Mouse (Mus musculus) G1E (cell line): ENCODE data around the gene Ube2c. TPM values are rescaled to one million over a fixed set of nuclear protein-coding genes. Genes with fewer than 3 reads are reported as not detected.

Experiments used
- ATAC-seq: 2 replicates; pipeline ENCODE4 v1.8.0; 2016; ENCODE audit warnings: mild to moderate bottlenecking; ENCODE audit not compliant: insufficient number of reproducible peaks, poor library complexity, low FRiP score, severe bottlenecking; ENCODE audit errors: extremely low read depth
- DNase-seq: peaks from one replicate; pipeline ENCODE4 v3.0.0; 2012; ENCODE audit warnings: low spot score
- H3K27me3 ChIP-seq: 2 replicates; pipeline ENCODE4 v1.6.1; 2012; ENCODE audit warnings: mild to moderate bottlenecking, low read length, inconsistent platforms; ENCODE audit not compliant: insufficient read depth
- H3K36me3 ChIP-seq: replicated peaks from 2 replicates; pipeline ENCODE3; 2012; ENCODE audit warnings: mild to moderate bottlenecking, inconsistent platforms
- H3K4me1 ChIP-seq: 2 replicates; pipeline ENCODE4 v1.6.1; 2012; ENCODE audit warnings: low read depth, low read length, inconsistent platforms, mixed read lengths; ENCODE audit not compliant: insufficient read depth
- H3K4me3 ChIP-seq: 2 replicates; pipeline ENCODE4 v1.5.1; 2012; ENCODE audit warnings: low read depth, mild to moderate bottlenecking, inconsistent platforms, low read length, moderate library complexity, mixed read lengths
- H3K9me3 ChIP-seq: replicated peaks from 2 replicates; pipeline ENCODE4 v1.6.1; 2012; ENCODE audit warnings: inconsistent platforms
- CTCF ChIP-seq: IDR thresholded peaks from 2 replicates; pipeline ENCODE4 v1.5.1; 2012; ENCODE audit warnings: low read depth, low read length, inconsistent platforms, mixed read lengths
- GATA1 ChIP-seq: IDR thresholded peaks from 2 replicates; pipeline ENCODE4 v1.6.1; 2012; ENCODE audit warnings: borderline replicate concordance, low read length, inconsistent platforms, mixed read lengths
- GATA2 ChIP-seq: IDR thresholded peaks from 2 replicates; pipeline ENCODE4 v1.6.1; 2012; ENCODE audit warnings: low read depth, low read length, inconsistent platforms, borderline replicate concordance
- POLR2AphosphoS5 ChIP-seq: IDR thresholded peaks from 2 replicates; pipeline ENCODE4 v1.6.1; 2012; ENCODE audit warnings: low read depth, low read length, inconsistent platforms; ENCODE audit not compliant: insufficient replicate concordance
- TAL1 ChIP-seq: conservative IDR thresholded peaks from 2 replicates; pipeline ENCODE4 v1.6.1; 2012; ENCODE audit warnings: low read depth, low read length, inconsistent platforms, mixed read lengths
- polyA plus RNA-seq: library from polyadenylated mRNA; stranded (reverse); fragments of >175 nt; gene quantifications from 2 replicates; pipeline ENCODE4 v1.2.3, GENCODE M21; 2012
- total RNA-seq, 2 experiments: library from RNA; stranded (forward) in 1 of 2; stranded (reverse) in 1 of 2; fragments of 200-1000 nt in 1 of 2; fragments of >200 nt in 1 of 2; fragmentation: Nextera tagmentation in 1 of 2; gene quantifications; 2 replicates each; pipeline ENCODE4 v1.2.3; 2014 to 2017

The Ube2c gene
- total and polyA plus RNA-seq, 3 experiments = 102 to 411 (median 127) TPM

GRCm38 (mm10) chr2:164790451-164790850 is 20.8 kb downstream of the Ube2c start:
- Histone ChIP-seq H3K27me3 (no peaks in the 10 kb centered on the region), H3K4me3 (no peak overlapping the region), H3K9me3 (no peaks in the 10 kb centered on the region), H3K4me1 (peaks cover 44% of the 10 kb centered on the region), H3K36me3 (peaks cover 73% of the 10 kb centered on the region)
- no peak for ATAC-seq
- no peak for DNase-seq
- TF ChIP-seq TAL1 = no peak
- no peak for TF ChIP-seq POLR2AphosphoS5
- TF ChIP-seq GATA1 = no peak
- no peak for TF ChIP-seq CTCF
- TF ChIP-seq GATA2 = no peak

- H3K27me3 ChIP-seq = no peaks in the 10 kb centered on the region
- ATAC-seq = no peak
- no peak overlapping the region for H3K4me3 ChIP-seq
- peaks cover 87% of the 10 kb centered on the region for H3K36me3 ChIP-seq
- H3K9me3 ChIP-seq = no peaks in the 10 kb centered on the region
- H3K4me1 ChIP-seq = peaks cover 30% of the 10 kb centered on the region
- no peak for DNase-seq
- no peak for TF ChIP-seq GATA1
- TF ChIP-seq POLR2AphosphoS5 = no peak
- no peak for TF ChIP-seq GATA2
- TF ChIP-seq CTCF = no peak
- TF ChIP-seq TAL1 = no peak
These were observed 22.2 kb downstream of the Ube2c start for GRCm38 (mm10) chr2:164791841-164792261.

- Histone ChIP-seq H3K4me1 (peaks cover 26% of the 10 kb centered on the region), H3K36me3 (peaks cover 93% of the 10 kb centered on the region), H3K9me3 (no peaks in the 10 kb centered on the region), H3K4me3 (no peak overlapping the region), H3K27me3 (no peaks in the 10 kb centered on the region)
- no peak for DNase-seq
- TF ChIP-seq CTCF (no peak), TAL1 (no peak), POLR2AphosphoS5 (no peak), GATA2 (no peak), GATA1 (no peak)
- ATAC-seq = no peak
These were observed 22.9 kb downstream of the Ube2c start for GRCm38 (mm10) chr2:164792400-164793190.

- DNase-seq = peak; percentile 35
- H3K36me3 ChIP-seq = peaks cover 95% of the 10 kb centered on the region
- H3K4me1 ChIP-seq = peaks cover 24% of the 10 kb centered on the region
- no peak for ATAC-seq
- no peaks in the 10 kb centered on the region for H3K27me3 ChIP-seq
- no peak overlapping the region for H3K4me3 ChIP-seq
- TF ChIP-seq GATA1 = no peak
- peak; percentile 73 for TF ChIP-seq CTCF
- no peaks in the 10 kb centered on the region for H3K9me3 ChIP-seq
These were observed 23.5 kb downstream of the Ube2c start for GRCm38 (mm10) chr2:164793236-164793635.

GRCm38 (mm10) chr2:164793772-164794171 is 24.1 kb downstream of the Ube2c start:
- peaks cover 19% of the 10 kb centered on the region for H3K4me1 ChIP-seq
- TF ChIP-seq POLR2AphosphoS5 = no peak
- TF ChIP-seq CTCF = no peak
- TF ChIP-seq TAL1 = no peak
- no peak for TF ChIP-seq GATA1
- TF ChIP-seq GATA2 = no peak
- H3K27me3 ChIP-seq = no peaks in the 10 kb centered on the region
- no peaks in the 10 kb centered on the region for H3K9me3 ChIP-seq
- peaks cover 91% of the 10 kb centered on the region for H3K36me3 ChIP-seq
- DNase-seq (no peak), ATAC-seq (no peak)
- no peak overlapping the region for H3K4me3 ChIP-seq

DNA sequence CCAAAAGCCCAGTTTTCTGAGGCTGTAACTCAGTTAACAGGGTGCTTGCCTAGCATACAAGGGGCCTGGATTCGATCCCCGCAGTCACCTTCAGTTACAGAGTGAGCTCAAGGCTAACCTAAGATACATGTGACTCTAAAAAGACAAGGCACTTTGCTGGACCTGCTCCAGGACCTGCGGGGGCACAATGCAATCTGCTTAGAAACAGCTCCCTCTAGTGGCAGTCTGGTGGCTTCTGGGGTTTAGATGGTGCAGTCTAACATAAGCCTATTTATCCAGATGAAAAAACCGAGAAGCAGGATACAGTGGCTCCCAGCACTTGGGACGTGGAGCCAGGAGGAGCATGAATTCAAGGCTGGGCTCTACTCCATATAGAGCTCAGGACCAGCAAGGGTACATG is 24.6 kb downstream of the Ube2c start:
- no peaks in the 10 kb centered on the region for H3K9me3 ChIP-seq

More for the DNA sequence above, 24.6 kb downstream of the Ube2c start:
- DNase-seq (peak; percentile 83), ATAC-seq (peak; percentile 49)
- Histone ChIP-seq H3K4me1 (peaks cover 15% of the 10 kb centered on the region), H3K4me3 (no peak overlapping the region), H3K27me3 (no peaks in the 10 kb centered on the region), H3K36me3 (peaks cover 91% of the 10 kb centered on the region)
- TF ChIP-seq POLR2AphosphoS5 = no peak
- TF ChIP-seq GATA2 = no peak
- peak; percentile 89 for TF ChIP-seq CTCF
- TF ChIP-seq GATA1 = no peak
- TF ChIP-seq TAL1 = no peak
